In the genomic region with DNA sequence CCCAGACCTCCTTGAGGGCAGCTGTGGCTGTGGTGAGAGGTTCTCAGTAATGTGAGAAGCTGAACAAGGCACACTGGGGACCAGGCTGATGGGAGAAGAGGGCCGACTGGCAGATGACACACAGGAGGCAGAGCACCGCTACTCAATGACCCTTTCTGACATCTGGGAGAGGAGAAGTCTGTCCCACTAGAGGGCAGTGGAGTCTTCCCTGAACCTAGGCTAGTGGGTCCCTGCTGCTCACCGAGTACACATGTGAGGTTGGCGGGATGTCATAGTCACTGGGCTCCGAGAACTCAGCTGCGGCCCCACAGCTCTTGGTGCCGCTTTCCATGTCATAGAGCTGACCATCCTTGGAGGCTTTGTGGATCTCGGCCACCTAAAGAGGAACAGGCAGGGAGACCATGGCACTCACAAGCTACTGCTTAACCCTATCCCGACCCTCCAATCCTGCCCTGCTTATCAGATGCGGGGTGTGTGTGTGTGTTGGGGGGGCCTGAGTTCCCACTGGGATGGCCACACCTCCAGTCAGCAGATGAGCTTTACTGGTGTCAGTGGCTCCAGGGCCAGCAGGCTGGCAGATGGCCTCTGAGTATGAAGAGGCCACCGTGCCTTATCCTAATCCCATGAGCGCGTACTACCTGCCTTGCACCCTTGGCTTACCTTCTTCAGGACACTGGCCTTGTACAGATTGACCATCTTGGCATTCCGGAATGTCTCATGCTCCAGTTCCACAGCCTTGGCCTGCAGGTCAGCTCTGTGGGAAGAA, we compare ENCODE assay signal across 10 mouse cellular contexts. TPM values are rescaled to one million over a fixed set of nuclear protein-coding genes. Genes with fewer than 3 reads are reported as not detected.
A peak's percentile ranks its signal among the peaks of the same experiment; 100 is the strongest.
DNase-seq lines count a peak whose midpoint lies in the region; ATAC-seq and TF ChIP-seq lines count a peak whose summit lies in the region.
"Had no signal": no experiment of that assay in that cellular context is flagged by ENCODE, and none has a peak within 500 bp of the region (broad histone marks: within the 10 kb centered on the region; RNA-seq: fewer than 3 reads in every experiment).

No protein-coding gene starts in this region.

- no peak for DNase-seq in layer of hippocampus, adult 2 months (ENCODE audit: low spot score in 2 of 2)
- DNase-seq in layer of hippocampus, postnatal 14 days (ENCODE audit: low spot score in 2 of 2), result no peak
- DNase-seq in ZHBTc4 (ENCODE audit: low read depth, low spot score), result peak; percentile 74
- peak; percentile 55 for DNase-seq in embryo, embryonic 10.5 days (ENCODE audit: low spot score)
- DNase-seq in retina, embryonic 14.5 days (ENCODE audit: low spot score), result peak; percentile 57
- DNase-seq in c-Kit-positive CD71-positive TER-119-positive erythroid progenitor cells, embryonic 14.5 days (ENCODE audit: low spot score), result no peak
- no peak for DNase-seq in right cerebral cortex, postnatal 14 days

- no peak overlapping the region for H3K4me3 ChIP-seq in layer of hippocampus, adult 2 months

- no peak overlapping the region for H3K27ac ChIP-seq in layer of hippocampus, adult 2 months

- TF ChIP-seq CTCF in layer of hippocampus, adult 2 months (conservative IDR thresholded peaks at IDR 0.05), result peak; percentile 61

- no peak for ATAC-seq in CD4-positive, CD25-positive, alpha-beta regulatory T cell, adult 4 months

RNA-seq across cellular contexts. Expression of gene Smim5, which starts 4.8 kb away (rescaled TPM):
- 1 to 10 TPM in 1 of 2 experiments, under 1 TPM in 1; 0.54 to 1.3 TPM for total RNA-seq in layer of hippocampus, adult 2 months (2021)
- total RNA-seq in layer of hippocampus, postnatal 14 days (2021), result 1 to 10 TPM in 1 of 2 experiments, under 1 TPM in 1; 0.67 to 2.0 TPM
- 1 to 10 TPM in 1 of 2 experiments, under 1 TPM in 1; 0.94 to 1.5 TPM for polyA plus RNA-seq in CD4-positive, CD25-positive, alpha-beta regulatory T cell, adult 4 months (2017; shearing (Covaris generic))

RNA-seq across cellular contexts. Expression of gene Smim6, which starts 16.9 kb away (rescaled TPM):
- total RNA-seq in layer of hippocampus, adult 2 months (2021), result not detected
- not detected for total RNA-seq in layer of hippocampus, postnatal 14 days (2021)
- polyA plus RNA-seq in CD4-positive, CD25-positive, alpha-beta regulatory T cell, adult 4 months (2017; shearing (Covaris generic)), result 1 to 10 TPM; 1.9 to 2.8 TPM
- total RNA-seq: layer of hippocampus, adult 18-20 months; neutrophil, adult 5-6 weeks had no signal

RNA-seq across cellular contexts. Expression of gene Myo15b, which starts 36.7 kb away (rescaled TPM):
- under 1 TPM; 0.22 to 0.41 TPM for total RNA-seq in layer of hippocampus, adult 2 months (2021)
- total RNA-seq in layer of hippocampus, postnatal 14 days (2021), result under 1 TPM; 0.35 to 0.36 TPM
- not detected for polyA plus RNA-seq in CD4-positive, CD25-positive, alpha-beta regulatory T cell, adult 4 months (2017; shearing (Covaris generic))
- total RNA-seq: neutrophil, adult 5-6 weeks had no signal

RNA-seq across cellular contexts. Expression of gene Sap30bp, which starts 38.1 kb away (rescaled TPM):
- total RNA-seq in layer of hippocampus, adult 2 months (2021), result 10 to 100 TPM; 40.8 to 47.0 TPM
- 10 to 100 TPM; 39.2 to 50.4 TPM for total RNA-seq in layer of hippocampus, postnatal 14 days (2021)
- 10 to 100 TPM; 42.0 to 46.9 TPM for polyA plus RNA-seq in CD4-positive, CD25-positive, alpha-beta regulatory T cell, adult 4 months (2017; shearing (Covaris generic))

RNA-seq across cellular contexts. Expression of gene Recql5, which starts 38.3 kb away (rescaled TPM):
- total RNA-seq in layer of hippocampus, adult 2 months (2021), result 10 to 100 TPM; 36.6 to 39.3 TPM
- 10 to 100 TPM; 23.2 to 25.7 TPM for total RNA-seq in layer of hippocampus, postnatal 14 days (2021)
- polyA plus RNA-seq in CD4-positive, CD25-positive, alpha-beta regulatory T cell, adult 4 months (2017; shearing (Covaris generic)), result 10 to 100 TPM; 21.9 to 41.9 TPM

Comparison
In these comparisons a context has a peak if more than half of its experiments do, and no peak if none do; other contexts are left out.
1. DNase-seq: peak in ZHBTc4 (single experiment), embryo, embryonic 10.5 days (single experiment) and retina, embryonic 14.5 days (single experiment); none in layer of hippocampus, adult 2 months (0 of 2), layer of hippocampus, postnatal 14 days (0 of 2), c-Kit-positive CD71-positive TER-119-positive erythroid progenitor cells, embryonic 14.5 days (single experiment) and right cerebral cortex, postnatal 14 days (single experiment).